Mouse (Mus musculus): ENCODE results near the gene Tomm40. TPM values are rescaled to one million over a fixed set of nuclear protein-coding genes. Genes with fewer than 3 reads are reported as not detected.
A peak's percentile ranks its signal among the peaks of the same experiment; 100 is the strongest.

Tomm40 gene
- polyA plus RNA-seq, 1 experiment = 111 TPM

DNA sequence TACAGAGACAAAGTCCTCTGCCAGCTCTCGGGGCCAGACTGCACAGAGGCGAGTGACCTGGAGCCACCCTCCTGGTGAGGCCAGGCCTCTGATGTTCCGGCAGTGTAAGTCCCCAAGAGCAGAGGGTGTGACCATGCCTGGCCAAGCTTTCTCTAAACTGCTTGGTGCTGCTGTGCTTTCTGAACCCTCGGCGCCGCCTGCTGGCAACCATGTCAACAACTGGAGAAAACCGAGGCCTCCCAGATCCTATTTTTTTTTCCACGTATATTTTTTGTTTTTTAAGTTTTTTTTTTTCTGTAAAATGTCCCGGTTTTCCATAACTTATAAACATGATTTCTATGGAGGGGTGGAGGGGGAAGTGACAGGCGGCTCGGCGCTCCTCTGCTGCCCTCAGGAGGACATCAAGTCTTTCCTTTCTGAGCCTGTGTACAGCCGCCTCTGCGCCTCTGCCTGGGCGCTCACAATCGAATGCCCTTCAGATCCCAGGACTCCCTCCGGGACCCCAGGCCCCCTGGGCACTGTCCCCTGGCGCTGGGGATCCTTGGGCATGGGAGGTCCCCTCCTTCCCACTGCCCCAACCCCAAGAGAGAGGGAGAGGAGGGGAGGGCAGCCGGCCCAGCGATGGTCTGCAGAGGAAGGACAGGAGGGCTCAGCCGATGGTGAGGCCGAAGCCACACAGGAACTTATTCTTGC lies 14.0 kb downstream of the Tomm40 start:
- peak; percentile 70 for DNase-seq (ENCODE audit: low read depth)
- TF ChIP-seq POLR2A (IDR thresholded peaks at IDR 0.05; ENCODE audit: borderline replicate concordance, extremely low read depth, insufficient read depth, insufficient read length, poor library complexity, severe bottlenecking) = no peak
- TF ChIP-seq CTCF (IDR thresholded peaks at IDR 0.05; ENCODE audit: borderline replicate concordance, extremely low read depth, insufficient read depth, insufficient read length) = peak; percentile 73

GRCm38 (mm10) chr7:19700299-19701068 lies 14.8 kb downstream of the Tomm40 start:
- TF ChIP-seq POLR2A (IDR thresholded peaks at IDR 0.05; ENCODE audit: borderline replicate concordance, extremely low read depth, insufficient read depth, insufficient read length, poor library complexity, severe bottlenecking) = no peak
- no peak for TF ChIP-seq CTCF (IDR thresholded peaks at IDR 0.05; ENCODE audit: borderline replicate concordance, extremely low read depth, insufficient read depth, insufficient read length)
- DNase-seq (ENCODE audit: low read depth) = no peak

DNA sequence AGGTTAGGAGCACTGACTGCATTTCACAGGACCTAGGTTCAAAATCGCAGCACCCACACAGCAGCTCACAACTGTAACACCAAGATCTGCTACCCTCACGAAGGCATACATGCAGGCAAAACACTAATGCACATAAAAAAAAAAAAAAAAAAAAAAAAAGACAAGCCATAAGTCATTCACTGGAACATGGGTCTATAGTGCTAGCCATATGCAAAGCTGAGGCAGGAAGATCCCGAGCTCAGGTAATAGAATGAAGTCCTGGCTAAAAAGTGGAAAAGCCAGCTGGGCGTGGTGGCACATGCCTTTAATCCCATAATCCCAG lies 15.4 kb downstream of the Tomm40 start:
- no peak for TF ChIP-seq POLR2A (IDR thresholded peaks at IDR 0.05; ENCODE audit: borderline replicate concordance, extremely low read depth, insufficient read depth, insufficient read length, poor library complexity, severe bottlenecking)
- TF ChIP-seq CTCF (IDR thresholded peaks at IDR 0.05; ENCODE audit: borderline replicate concordance, extremely low read depth, insufficient read depth, insufficient read length) = no peak
- DNase-seq (ENCODE audit: low read depth) = no peak

- TF ChIP-seq POLR2A (IDR thresholded peaks at IDR 0.05; ENCODE audit: borderline replicate concordance, extremely low read depth, insufficient read depth, insufficient read length, poor library complexity, severe bottlenecking) = no peak
- TF ChIP-seq CTCF (IDR thresholded peaks at IDR 0.05; ENCODE audit: borderline replicate concordance, extremely low read depth, insufficient read depth, insufficient read length) = no peak
- DNase-seq (ENCODE audit: low read depth) = peak; percentile 71
Measured at GRCm38 (mm10) chr7:19698907-19699826, 16.1 kb downstream of the Tomm40 start, which contains the start of gene Apoe. Gene Apoe, minus strand, starts transcription at chr7:19699188.

- TF ChIP-seq POLR2A (IDR thresholded peaks at IDR 0.05; ENCODE audit: borderline replicate concordance, extremely low read depth, insufficient read depth, insufficient read length, poor library complexity, severe bottlenecking) (no peak), CTCF (IDR thresholded peaks at IDR 0.05; ENCODE audit: borderline replicate concordance, extremely low read depth, insufficient read depth, insufficient read length) (peak; percentile 35; the same call in 1 of the 2 replicates)
- DNase-seq (ENCODE audit: low read depth) = peak; percentile 32
Measured at GRCm38 (mm10) chr7:19697949-19698906, 17.0 kb downstream of the Tomm40 start.

GRCm38 (mm10) chr7:19696336-19696873 lies 18.8 kb downstream of the Tomm40 start:
- no peak for DNase-seq (ENCODE audit: low read depth)
- TF ChIP-seq POLR2A (IDR thresholded peaks at IDR 0.05; ENCODE audit: borderline replicate concordance, extremely low read depth, insufficient read depth, insufficient read length, poor library complexity, severe bottlenecking) (no peak), CTCF (IDR thresholded peaks at IDR 0.05; ENCODE audit: borderline replicate concordance, extremely low read depth, insufficient read depth, insufficient read length) (no peak)

DNA sequence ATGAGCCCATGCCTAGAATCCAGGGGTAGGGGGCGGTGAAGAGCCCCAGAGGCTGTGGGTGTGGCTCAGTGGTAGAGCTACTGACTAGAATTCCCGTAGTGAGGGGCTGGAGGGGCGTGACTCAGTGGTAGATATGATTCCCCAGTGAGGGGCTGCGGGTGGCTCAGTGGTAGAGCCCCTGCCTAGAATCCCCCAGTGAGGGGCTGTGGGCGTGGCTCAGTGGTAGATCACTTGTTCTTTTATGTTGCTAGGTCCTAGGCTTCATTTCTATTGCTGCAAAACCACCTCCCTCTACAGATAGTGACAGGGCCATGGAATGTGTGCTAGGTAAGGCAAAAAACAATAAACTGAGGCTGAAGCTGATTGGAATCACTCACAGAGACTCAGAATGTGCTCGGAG lies 19.4 kb downstream of the Tomm40 start:
- no peak for DNase-seq (ENCODE audit: low read depth)
- no peak for TF ChIP-seq CTCF (IDR thresholded peaks at IDR 0.05; ENCODE audit: borderline replicate concordance, extremely low read depth, insufficient read depth, insufficient read length)
- no peak for TF ChIP-seq POLR2A (IDR thresholded peaks at IDR 0.05; ENCODE audit: borderline replicate concordance, extremely low read depth, insufficient read depth, insufficient read length, poor library complexity, severe bottlenecking)

GRCm38 (mm10) chr7:19695213-19695594 lies 20.0 kb downstream of the Tomm40 start:
- no peak for DNase-seq (ENCODE audit: low read depth)
- no peak for TF ChIP-seq CTCF (IDR thresholded peaks at IDR 0.05; ENCODE audit: borderline replicate concordance, extremely low read depth, insufficient read depth, insufficient read length)
- TF ChIP-seq POLR2A (IDR thresholded peaks at IDR 0.05; ENCODE audit: borderline replicate concordance, extremely low read depth, insufficient read depth, insufficient read length, poor library complexity, severe bottlenecking) = no peak

GRCm38 (mm10) chr7:19694336-19695212 lies 20.7 kb downstream of the Tomm40 start:
- no peak for DNase-seq (ENCODE audit: low read depth)
- TF ChIP-seq POLR2A (IDR thresholded peaks at IDR 0.05; ENCODE audit: borderline replicate concordance, extremely low read depth, insufficient read depth, insufficient read length, poor library complexity, severe bottlenecking) (no peak), CTCF (IDR thresholded peaks at IDR 0.05; ENCODE audit: borderline replicate concordance, extremely low read depth, insufficient read depth, insufficient read length) (no peak)

Data from brain, embryonic 14.5 days (tissue).